Mouse (Mus musculus) ovary, postnatal 10 days (tissue): ENCODE measurements at regions not wholly inside any gene's neighbourhood (a gene's known extent, or its start where the extent isn't known, plus 50 kb on each side); places are given as distances from the start of the nearest gene placed in this dataset.
"Not testable (repeated sequence)": the region's sequence is repeated elsewhere in the genome, so short reads cannot be mapped to it uniquely, and the experiment has no call there.

ENCODE experiments used
- DNase-seq: peaks from one replicate; pipeline ENCODE4 v3.0.0; 2022; ENCODE audit warnings: low spot score

DNA sequence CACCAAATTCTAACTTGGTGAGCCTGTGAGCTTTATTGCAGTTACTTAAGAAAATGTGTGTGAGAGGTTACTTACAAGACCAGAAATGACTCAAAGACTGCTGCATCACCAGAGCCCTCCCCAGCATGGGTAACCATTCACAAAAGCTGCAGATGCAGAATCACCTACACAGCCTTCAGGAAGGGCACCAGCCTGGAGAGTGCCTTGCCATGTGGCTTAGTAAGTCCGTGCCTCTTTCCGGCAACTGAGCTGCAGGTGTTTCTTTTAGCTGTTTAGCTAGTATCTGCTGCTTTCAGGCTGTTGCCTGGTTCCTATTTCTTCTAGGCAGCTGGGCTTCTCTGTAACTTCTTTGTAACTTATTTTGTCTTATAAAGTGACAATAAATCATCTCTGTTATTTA lies 213.2 kb upstream of the Stxbp6 start:
- DNase-seq: no peak

- DNase-seq: no peak
Observed at GRCm38 (mm10) chr12:45256309-45256708, 181.8 kb upstream of the Stxbp6 start.

GRCm38 (mm10) chr12:45211131-45211530 lies 136.6 kb upstream of the Stxbp6 start:
- no peak for DNase-seq

DNA sequence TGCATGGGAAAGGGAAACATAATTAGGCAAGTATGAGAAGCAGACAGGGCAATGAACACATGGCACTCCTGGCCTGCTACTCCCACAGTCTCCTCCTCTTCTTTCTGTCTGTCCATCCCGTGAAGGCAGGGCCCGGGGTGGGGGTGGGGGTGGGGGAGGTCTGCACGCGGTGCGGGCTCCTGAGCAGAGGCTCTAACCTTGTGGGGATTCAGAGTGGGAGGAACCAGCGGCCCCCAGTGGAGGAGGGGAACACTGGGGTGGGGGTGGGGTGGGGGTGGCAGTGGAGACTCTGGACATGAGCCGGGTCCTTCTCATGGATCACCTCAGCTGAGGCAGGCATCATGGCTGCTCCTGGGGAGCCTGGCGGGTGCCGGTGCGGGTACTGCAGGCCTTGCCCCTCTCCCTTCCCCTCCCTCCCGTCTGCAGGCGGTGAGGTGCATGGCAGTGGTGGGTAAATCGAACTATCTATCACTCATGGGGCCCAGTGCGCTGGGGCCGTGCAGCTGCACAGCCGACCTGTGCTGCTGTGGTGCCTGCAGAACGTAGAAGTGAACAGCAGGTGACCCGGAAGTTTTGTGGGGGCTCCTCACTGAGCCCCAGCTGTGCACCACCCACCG lies 120.9 kb upstream of the Stxbp6 start:
- no peak for DNase-seq

GRCm38 (mm10) chr12:45187149-45187548 lies 112.6 kb upstream of the Stxbp6 start:
- no peak for DNase-seq

- no peak for DNase-seq
Observed at GRCm38 (mm10) chr12:45184510-45184909, 110.0 kb upstream of the Stxbp6 start.

DNA sequence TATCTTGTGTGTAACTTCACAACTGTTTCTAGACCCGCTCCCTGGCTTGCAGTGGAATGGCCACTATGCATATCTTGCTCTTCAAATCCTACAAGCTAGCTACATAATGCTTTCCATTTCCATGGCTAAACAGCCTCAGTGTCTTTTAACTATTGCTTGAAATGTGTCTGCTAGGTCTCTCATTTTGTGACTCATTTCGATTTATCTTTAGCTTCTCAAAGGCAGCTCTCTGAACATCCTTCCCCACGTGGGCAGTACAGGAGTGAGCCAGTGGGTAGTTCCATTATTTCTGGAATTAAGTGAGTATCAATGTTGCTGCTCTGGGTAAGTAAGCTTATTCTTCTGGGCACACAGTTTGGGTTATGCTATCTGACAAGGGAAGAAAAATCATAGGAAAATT lies 102.9 kb upstream of the Stxbp6 start:
- DNase-seq: no peak

DNA sequence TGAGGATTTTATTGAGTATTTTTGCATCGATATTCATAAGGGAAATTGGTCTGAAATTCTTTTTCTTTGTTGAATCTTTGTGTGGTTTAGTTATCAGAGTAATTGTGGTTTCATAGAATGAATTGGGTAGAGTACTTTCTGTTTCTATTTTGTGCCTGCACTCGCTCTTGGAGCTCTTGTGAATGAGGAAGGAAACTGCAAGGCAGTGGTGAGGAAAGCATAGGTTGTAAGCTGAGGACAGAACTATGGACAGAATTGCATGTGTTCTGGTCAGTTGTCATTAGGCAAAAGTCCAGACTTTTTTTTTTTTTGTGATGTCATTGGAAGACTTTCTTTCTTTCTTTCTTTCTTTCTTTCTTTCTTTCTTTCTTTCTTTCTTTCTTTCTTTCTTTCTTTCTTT lies 100.8 kb upstream of the Stxbp6 start:
- not testable (repeated sequence) for DNase-seq

GRCm38 (mm10) chr12:45171927-45172642 lies 97.6 kb upstream of the Stxbp6 start:
- peak; percentile 39 for DNase-seq

- no peak for DNase-seq
Observed at GRCm38 (mm10) chr12:45162011-45162410, 87.5 kb upstream of the Stxbp6 start.

DNA sequence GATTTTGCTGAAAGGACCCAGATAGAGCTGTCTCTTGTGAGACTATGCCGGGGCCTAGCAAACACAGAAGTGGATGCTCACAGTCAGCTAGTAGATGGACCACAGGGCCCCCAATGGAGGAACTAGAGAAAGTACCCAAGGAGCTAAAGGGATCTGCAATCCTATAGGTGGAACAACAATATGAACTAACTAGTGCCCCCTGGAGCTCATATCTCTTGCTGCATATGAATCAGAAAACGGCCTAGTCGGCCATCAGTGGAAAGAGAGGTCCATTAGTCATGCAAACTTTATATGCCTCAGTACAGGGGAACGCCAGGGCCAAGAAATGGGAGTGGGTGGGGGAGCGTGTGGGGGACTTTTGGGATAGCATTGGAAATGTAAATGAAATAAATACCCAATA lies 87.1 kb upstream of the Stxbp6 start:
- DNase-seq: not testable (repeated sequence)

- no peak for DNase-seq
Observed at GRCm38 (mm10) chr12:45158986-45159385, 84.5 kb upstream of the Stxbp6 start.

- no peak for DNase-seq
Observed at GRCm38 (mm10) chr12:45137438-45138018, 63.0 kb upstream of the Stxbp6 start.

DNA sequence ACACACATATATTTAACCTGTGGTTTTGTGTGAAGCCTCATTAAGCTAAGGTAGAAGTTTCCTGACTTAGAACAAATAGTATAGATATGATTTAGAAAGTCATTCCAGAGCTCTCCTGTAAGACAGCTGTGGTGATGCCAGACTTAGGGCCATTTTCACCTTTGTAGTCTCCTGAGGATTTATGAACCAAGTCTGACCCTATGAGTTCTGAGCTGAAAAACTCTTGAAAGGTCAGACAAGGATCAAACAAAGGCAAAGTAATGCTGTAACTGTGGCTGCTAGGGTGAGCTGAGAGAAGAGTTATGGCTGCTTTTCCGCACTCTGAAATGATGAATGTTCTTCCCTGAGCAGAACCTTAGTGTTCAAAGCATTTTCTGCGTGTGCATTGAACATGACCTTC lies 58.9 kb upstream of the Stxbp6 start:
- no peak for DNase-seq

GRCm38 (mm10) chr12:45131139-45131538 lies 56.6 kb upstream of the Stxbp6 start:
- no peak for DNase-seq

DNA sequence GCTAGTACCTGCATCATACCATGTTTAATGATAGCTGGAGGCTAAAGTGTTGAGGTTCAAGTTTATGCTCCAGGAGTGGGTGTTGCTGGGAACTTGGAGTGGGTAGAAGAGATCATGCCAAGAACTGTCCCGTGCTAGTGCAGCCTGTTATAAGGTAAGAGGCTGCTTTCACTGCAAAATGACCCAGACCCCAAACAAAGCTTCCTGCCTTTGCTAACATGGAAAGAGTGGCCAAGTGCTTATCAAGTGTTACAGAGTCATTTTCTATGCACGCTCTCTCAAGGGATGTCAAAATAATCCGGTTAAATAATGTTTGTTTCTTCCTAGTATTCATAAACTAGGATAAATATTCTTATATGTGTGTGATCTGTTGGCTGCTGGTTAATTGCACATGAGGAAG lies 51.4 kb upstream of the Stxbp6 start:
- DNase-seq: no peak
